Mouse (Mus musculus) MN1 (cell line): ENCODE data around the gene Npas3.

Source experiments
- DNase-seq: peaks from one replicate; pipeline ENCODE4 v3.0.0-alpha.2; 2016; ENCODE audit warnings: low spot score

Gene Npas3

GRCm38 (mm10) chr12:54067419-54067818 lies 818.9 kb downstream of the Npas3 start:
- no peak for DNase-seq

GRCm38 (mm10) chr12:54067886-54068756 lies 819.6 kb downstream of the Npas3 start:
- no peak for DNase-seq

DNA sequence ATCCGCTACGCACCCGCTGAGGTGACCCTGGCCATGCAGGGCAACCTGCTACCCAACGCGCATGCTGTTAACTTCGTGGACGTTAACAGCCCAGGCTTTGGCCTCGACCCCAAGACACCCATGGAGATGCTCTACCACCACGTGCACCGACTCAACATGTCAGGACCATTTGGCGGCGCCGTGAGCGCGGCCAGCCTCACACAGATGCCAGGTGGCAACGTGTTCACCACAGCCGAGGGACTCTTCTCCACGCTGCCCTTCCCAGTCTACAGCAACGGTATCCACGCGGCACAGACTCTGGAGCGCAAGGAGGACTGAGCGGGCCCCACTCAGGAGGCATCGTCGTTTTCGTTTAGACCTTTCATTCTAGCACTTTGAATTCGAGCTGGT lies 820.3 kb downstream of the Npas3 start:
- no peak for DNase-seq

- DNase-seq: no peak
These were observed 825.5 kb downstream of the Npas3 start for GRCm38 (mm10) chr12:54074012-54074411.

DNA sequence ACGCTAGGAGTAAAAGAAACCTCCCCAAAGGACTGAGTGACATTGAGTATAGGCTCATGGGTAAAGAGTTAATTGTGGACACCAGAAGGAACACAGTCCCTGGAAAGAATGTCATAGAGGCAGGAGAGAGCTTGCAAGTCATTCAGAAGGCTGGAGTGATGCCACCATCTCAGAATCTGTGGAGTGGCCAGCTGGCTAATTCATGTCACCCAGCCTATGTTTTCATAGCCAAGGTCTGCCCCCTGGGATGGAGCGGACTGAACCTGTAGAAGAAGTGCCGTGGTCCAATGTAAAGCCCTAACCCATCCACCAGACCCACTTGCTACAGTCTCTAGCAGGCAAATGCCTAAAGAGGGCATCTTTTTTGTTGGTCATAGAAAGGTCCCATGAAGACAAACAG lies 832.5 kb downstream of the Npas3 start:
- no peak for DNase-seq

GRCm38 (mm10) chr12:54093729-54094128 lies 845.3 kb downstream of the Npas3 start:
- DNase-seq: no peak

DNA sequence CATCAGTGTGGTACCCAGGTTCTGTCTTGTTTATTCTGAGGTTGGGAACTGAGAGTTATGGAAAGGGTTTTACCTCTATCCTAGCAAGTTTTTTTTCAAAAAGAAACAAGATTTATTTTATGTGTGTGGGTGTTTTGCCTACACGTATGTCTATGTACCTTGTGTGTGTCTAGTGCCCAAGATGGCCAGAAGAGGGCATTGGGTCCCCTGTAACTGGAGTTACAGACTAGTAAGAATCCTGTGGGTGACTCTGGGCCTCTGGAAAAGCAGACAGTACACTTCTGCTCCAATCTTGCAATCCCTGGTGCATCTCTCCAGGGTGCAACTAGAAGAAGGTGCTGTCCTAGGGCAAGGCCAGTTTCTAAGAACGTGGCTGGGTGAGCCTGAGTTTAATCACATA lies 848.0 kb downstream of the Npas3 start:
- DNase-seq: no peak

- peak; percentile 23 for DNase-seq
These were observed 849.7 kb downstream of the Npas3 start for GRCm38 (mm10) chr12:54098136-54098535.

DNA sequence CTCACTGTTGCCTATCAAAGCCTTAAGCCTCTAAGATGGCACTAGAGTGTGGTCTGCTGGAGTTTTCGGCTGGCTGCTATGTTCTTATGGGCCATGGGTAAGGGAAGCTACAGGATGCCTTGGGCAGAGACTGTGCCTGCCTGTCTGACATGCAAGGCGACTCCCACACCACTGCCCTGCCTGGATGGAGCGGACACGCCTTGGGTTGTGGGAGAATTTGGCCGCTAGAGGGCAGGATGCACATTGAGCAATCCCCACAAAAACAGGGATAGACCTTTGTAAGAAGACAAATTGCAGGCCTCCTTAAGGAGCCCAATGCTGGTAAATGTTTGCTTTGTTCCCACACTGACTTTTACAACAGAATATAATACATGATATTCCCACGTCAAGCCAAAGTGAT lies 850.3 kb downstream of the Npas3 start:
- DNase-seq: peak; percentile 82

DNA sequence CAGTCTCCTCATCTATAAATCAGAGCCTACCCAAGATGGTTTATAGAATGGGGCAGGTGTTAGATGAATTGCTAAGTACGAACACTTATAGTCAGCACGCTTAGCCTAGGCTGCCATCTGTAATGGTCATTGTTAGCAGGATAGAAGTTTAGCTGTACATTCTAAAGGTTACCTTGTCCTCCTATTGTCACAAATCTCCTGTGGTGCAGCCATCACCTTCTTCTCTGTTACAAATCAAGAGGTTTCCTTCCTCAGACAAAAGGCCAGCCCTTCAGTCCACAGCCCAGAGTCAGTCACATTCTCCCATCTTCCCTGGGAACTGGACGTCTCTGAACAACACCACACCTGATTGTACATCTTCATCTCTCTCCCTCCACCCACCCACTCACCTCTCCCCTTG lies 851.0 kb downstream of the Npas3 start:
- DNase-seq: no peak

DNA sequence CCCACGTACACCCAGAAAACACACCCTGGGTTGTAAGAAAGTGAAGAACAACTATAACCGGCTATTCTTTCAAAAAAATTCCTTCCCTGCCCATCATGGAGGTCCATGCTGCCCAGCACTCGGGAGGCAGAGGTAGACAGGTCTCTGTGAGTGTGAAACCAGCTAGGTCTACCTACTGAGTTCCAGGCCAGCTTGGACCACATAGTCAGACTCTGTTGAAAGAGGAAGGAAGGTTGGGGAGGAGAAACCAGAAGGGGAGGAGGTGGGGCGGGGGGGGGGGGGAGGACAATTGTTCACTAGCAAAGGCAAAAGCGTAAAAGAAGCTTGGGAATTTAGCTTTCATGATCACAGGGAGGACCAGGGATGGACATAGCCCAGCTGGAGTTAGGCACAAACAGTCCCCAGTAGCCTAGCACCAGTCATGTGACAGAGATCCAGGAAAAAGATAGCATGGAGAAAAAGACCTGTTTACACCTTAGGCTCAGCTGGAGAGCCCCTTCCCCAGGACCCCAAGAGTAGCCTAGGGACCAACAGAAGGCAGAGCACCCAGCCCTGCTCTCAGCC lies 852.9 kb downstream of the Npas3 start:
- no peak for DNase-seq

DNA sequence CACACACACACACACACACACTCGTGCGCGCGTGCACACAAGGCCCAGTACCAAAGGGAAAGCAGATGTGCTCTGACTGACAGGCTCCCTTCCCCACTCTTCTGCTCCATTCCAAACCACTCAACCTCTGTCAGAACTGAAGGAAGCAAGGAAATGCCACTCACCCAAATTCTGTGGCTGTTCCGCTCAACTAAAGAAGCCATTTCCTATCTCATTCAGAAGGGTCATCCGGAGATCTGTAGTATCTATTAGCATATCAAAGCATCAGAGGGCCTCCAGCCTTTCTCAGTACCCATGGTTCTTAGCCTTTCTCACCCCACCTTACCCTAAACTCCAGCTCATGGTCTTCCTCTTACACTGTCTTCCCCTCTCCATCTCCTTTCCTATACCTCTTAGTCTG lies 854.0 kb downstream of the Npas3 start:
- DNase-seq: no peak

DNA sequence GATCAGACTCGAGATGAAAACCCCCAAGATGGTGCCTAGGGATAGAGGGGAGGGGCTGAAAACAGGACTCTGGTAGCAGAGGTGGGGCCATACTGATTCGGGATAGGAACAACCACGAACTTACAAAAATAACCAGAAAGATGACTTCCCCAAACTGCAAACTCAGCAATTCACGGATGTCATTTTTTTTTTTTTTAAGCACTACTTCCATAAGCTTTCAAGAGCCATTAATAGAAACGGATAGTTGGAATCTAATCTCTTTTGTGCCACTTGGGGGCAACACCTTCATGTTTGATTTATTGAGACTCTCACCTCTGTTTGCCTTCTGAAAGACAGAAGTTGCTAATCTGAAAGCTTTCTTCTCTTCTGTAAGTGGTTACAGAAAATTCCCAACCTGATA lies 857.1 kb downstream of the Npas3 start:
- peak; percentile 55 for DNase-seq

- no peak for DNase-seq
These were observed 857.5 kb downstream of the Npas3 start for GRCm38 (mm10) chr12:54105946-54106345.

DNA sequence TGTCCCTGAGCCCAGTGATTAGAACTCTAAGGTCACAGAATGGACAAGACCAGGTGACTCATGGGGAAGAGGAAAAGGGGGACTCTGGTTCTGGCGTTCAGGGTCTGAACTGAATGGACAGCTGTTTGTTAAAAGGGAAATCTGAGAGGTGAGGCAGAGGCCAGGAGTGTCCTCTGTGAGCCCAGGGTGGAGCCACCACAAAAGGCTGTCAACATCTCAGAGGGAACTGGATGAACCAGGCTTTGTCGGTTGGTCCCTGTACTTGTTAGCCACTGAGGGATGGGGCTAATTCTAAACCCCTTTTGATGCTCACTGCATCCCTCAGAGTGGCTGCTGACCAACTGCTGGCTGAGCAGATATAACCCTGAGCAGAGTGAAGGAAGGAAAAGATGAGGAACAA lies 861.9 kb downstream of the Npas3 start:
- DNase-seq: no peak

DNA sequence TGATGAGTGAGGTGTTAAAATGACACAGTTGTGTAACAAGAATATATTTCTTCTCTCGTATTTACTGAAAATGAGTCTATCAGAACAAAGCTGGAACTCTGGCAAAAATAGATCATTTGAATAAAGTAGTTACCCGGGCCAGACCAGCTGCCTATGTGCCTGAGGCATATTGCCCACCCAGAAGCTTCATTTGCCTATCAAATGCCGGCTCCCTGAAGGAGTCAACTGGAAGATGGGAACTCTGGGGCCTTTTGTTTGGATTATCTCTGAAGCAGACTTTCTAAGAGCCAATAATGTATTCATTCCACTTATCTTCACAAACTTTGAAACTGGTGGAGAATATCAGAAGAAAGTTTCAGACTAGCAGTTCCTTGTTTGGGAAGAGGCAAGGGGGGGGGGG lies 862.5 kb downstream of the Npas3 start:
- DNase-seq: no peak

DNA sequence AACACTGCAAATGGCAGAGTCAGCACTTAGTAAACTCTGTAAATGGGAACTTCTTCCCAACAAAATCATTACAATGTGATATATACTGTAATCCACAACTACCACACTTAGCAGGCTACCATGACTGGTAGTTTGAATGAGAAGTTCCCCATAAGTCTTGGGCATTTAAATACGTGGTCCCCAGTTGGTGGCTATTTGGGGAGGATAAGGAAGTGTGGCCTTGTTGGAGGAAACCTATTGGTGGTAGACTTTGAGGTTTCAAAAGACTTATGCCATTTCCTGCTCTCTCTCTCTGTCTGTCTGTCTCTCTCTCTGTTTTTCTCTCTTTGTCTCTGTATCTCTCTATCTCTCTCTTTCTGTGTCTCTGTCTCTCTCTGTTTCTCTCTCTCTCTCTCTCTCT lies 871.9 kb downstream of the Npas3 start:
- no peak for DNase-seq

- no peak for DNase-seq
These were observed 872.8 kb downstream of the Npas3 start for GRCm38 (mm10) chr12:54121286-54121685.
